Mouse (Mus musculus): Measurements from ENCODE around the gene Spata1. TPM values are rescaled to one million over a fixed set of nuclear protein-coding genes. Genes with fewer than 3 reads are reported as not detected.

Spata1 gene
- polyA plus RNA-seq, 1 experiment from 2014 or later, result 4.6 TPM

- Histone ChIP-seq H3K27me3 (ENCODE audit: control insufficient read depth, insufficient read depth, low read depth, low read length) (no peaks in the 10 kb centered on the region), H3K36me3 (ENCODE audit: control insufficient read depth, insufficient read depth, low read length) (no peaks in the 10 kb centered on the region), H3K4me2 (ENCODE audit: low read length) (no peak overlapping the region), H3K4me1 (ENCODE audit: control insufficient read depth, insufficient read depth, low read length) (peaks cover 24% of the 10 kb centered on the region), H3K27ac (ENCODE audit: low read length) (no peak overlapping the region), H3K9me3 (replicated peaks; ENCODE audit: control insufficient read depth, low read length, poor library complexity, severe bottlenecking) (no peaks in the 10 kb centered on the region), H3K9ac (ENCODE audit: low read depth, low read length) (no peak overlapping the region), H3K4me3 (ENCODE audit: low read depth, low read length) (no peak overlapping the region)
- no peak for ATAC-seq
- 82% methylated on average over 7 of the region's 7 CpGs for WGBS
Observed at GRCm38 (mm10) chr3:146410114-146410513, 89.4 kb downstream of the Spata1 start.

Other genes starting within 250 kb of the Spata1 start
- gene Ssx2ip, start 95.1 kb downstream of the Spata1 start, polyA plus RNA-seq (2015; fragmentation: Nextera tagmentation; extraction: Ambion mirVana), result 18.0 and 18.2 TPM in 2 replicates
- 4.3 and 4.4 TPM in 2 replicates for gene Ctbs, start 50.0 kb downstream of the Spata1 start, polyA plus RNA-seq (2015; fragmentation: Nextera tagmentation; extraction: Ambion mirVana)
- 256 and 276 TPM in 2 replicates for gene Gng5, start 54 bp upstream of the Spata1 start, polyA plus RNA-seq (2015; fragmentation: Nextera tagmentation; extraction: Ambion mirVana)
- gene Rpf1, start 21.7 kb upstream of the Spata1 start, polyA plus RNA-seq (2015; fragmentation: Nextera tagmentation; extraction: Ambion mirVana), result 37.4 and 39.9 TPM in 2 replicates
- 0.09 TPM in 1 of 2 replicates, not detected in the other for gene Uox, start 70.7 kb upstream of the Spata1 start, polyA plus RNA-seq (2015; fragmentation: Nextera tagmentation; extraction: Ambion mirVana)
- gene Dnase2b, start 115.8 kb upstream of the Spata1 start, polyA plus RNA-seq (2015; fragmentation: Nextera tagmentation; extraction: Ambion mirVana), result not detected in 2 replicates
- gene 4930503B20Rik, start 151.6 kb upstream of the Spata1 start, polyA plus RNA-seq (2015; fragmentation: Nextera tagmentation; extraction: Ambion mirVana), result 0.09 TPM in 1 of 2 replicates, not detected in the other
- gene Samd13, start 185.8 kb upstream of the Spata1 start, polyA plus RNA-seq (2015; fragmentation: Nextera tagmentation; extraction: Ambion mirVana), result 0.41 and 0.59 TPM in 2 replicates